Mouse (Mus musculus): ENCODE results near the gene Dixdc1.

GRCm38 (mm10) chr9:50722451-50722911 lies 16.8 kb downstream of the Dixdc1 start:
- TF ChIP-seq CTCF (IDR thresholded peaks at IDR 0.05; ENCODE audit: low read depth) (no peak), EP300 (IDR thresholded peaks at IDR 0.05; ENCODE audit: low read depth) (no peak)

Measured in liver, postnatal 0 days (tissue).